Mouse (Mus musculus): ENCODE measurements around the gene Slc35f6. TPM values are rescaled to one million over a fixed set of nuclear protein-coding genes. Genes with fewer than 3 reads are reported as not detected.
"Not testable (repeated sequence)": the region's sequence is repeated elsewhere in the genome, so short reads cannot be mapped to it uniquely, and the experiment has no call there.

Slc35f6 gene
- total and polyA plus RNA-seq, 2 experiments from 2014 or later = 25.1 to 65.3 TPM

DNA sequence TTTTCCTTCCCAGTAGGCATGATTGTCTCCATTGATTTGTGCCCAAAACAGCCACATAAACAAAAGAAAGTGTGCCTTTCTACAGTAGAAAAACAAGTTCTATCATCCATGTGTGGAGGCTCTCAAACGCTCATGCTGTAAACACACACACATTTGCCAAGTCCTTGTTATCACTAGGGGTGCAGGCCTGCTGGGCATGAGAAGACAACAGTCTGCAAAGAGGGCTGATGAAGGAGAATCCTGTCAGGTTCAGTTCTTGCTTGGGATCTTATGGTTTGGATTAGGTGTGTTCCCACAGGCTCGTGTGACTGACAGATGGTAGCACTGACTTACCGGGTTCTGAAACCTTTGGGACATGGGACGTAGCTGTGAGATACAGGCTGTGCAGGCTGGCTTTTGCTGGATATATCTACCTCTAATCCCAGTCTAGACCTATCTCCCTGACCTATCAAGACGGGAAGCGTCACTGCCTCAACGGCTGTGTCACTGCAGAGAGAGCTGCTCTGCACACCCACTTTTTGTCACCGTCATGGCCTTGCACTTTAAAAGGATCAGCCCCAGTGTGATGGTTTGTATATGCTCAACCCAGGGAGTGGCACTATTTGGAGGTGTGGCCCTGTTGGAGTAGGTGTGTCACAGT is 52.7 kb downstream of the Slc35f6 start:
- Histone ChIP-seq H3K27me3 (ENCODE audit: insufficient read depth, low read length) (no peaks in the 10 kb centered on the region), H3K9ac (replicated peaks; ENCODE audit: low read length, poor library complexity, severe bottlenecking) (no peak overlapping the region), H3K4me1 (ENCODE audit: insufficient read depth, low read length) (no peaks in the 10 kb centered on the region), H3K27ac (ENCODE audit: low read depth, low read length) (no peak overlapping the region), H3K4me2 (ENCODE audit: low read depth, low read length, poor library complexity, severe bottlenecking) (no peak overlapping the region), H3K9me3 (ENCODE audit: low read length) (no peaks in the 10 kb centered on the region), H3K36me3 (ENCODE audit: insufficient read depth, low read length) (no peaks in the 10 kb centered on the region), H3K4me3 (ENCODE audit: low read depth, low read length) (no peak overlapping the region)
- TF ChIP-seq CTCF (IDR thresholded peaks at IDR 0.05) = no peak
- WGBS = 88% methylated on average over 8 of the region's 8 CpGs
- DNase-seq (ENCODE audit: low spot score) (no peak), ATAC-seq (ENCODE audit: low FRiP score) (no peak)

DNA sequence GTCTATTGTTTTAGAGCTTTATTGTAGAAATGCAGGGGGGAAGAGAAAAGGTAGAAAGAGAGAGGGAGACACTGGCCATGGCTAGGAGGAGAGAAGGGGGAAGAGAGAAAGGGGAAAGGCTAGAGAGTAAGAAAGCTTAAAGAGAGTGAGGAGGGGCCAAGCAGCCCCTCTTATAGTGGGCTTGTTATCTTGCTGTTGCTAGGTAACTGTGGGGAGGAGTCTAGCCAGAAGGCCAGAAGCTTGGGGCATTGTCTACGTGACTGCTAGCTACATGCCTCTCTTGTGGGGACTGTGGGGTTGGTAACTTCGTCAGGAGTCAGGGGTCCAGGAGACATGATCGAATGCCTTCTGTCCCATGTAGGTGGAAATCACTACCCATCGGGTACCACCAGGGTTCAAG is 53.6 kb downstream of the Slc35f6 start:
- not testable (repeated sequence) for H3K9me3 ChIP-seq (ENCODE audit: low read length); H3K36me3 ChIP-seq (ENCODE audit: insufficient read depth, low read length); ATAC-seq (ENCODE audit: low FRiP score); H3K9ac ChIP-seq (replicated peaks; ENCODE audit: low read length, poor library complexity, severe bottlenecking); H3K4me1 ChIP-seq (ENCODE audit: insufficient read depth, low read length); H3K4me2 ChIP-seq (ENCODE audit: low read depth, low read length, poor library complexity, severe bottlenecking); DNase-seq (ENCODE audit: low spot score); H3K27me3 ChIP-seq (ENCODE audit: insufficient read depth, low read length); H3K27ac ChIP-seq (ENCODE audit: low read depth, low read length); H3K4me3 ChIP-seq (ENCODE audit: low read depth, low read length)
- 44% methylated on average over 4 of the region's 4 CpGs for WGBS

- Histone ChIP-seq H3K36me3 (ENCODE audit: insufficient read depth, low read length) (no peaks in the 10 kb centered on the region), H3K27me3 (ENCODE audit: insufficient read depth, low read length) (no peaks in the 10 kb centered on the region), H3K9ac (replicated peaks; ENCODE audit: low read length, poor library complexity, severe bottlenecking) (no peak overlapping the region), H3K9me3 (ENCODE audit: low read length) (no peaks in the 10 kb centered on the region), H3K27ac (ENCODE audit: low read depth, low read length) (no peak overlapping the region), H3K4me2 (ENCODE audit: low read depth, low read length, poor library complexity, severe bottlenecking) (no peak overlapping the region), H3K4me1 (ENCODE audit: insufficient read depth, low read length) (no peaks in the 10 kb centered on the region), H3K4me3 (ENCODE audit: low read depth, low read length) (no peak overlapping the region)
- TF ChIP-seq CTCF (IDR thresholded peaks at IDR 0.05) = no peak
- WGBS = 96% methylated on average over 3 of the region's 3 CpGs
- DNase-seq (ENCODE audit: low spot score) = no peak
- ATAC-seq (ENCODE audit: low FRiP score) = no peak
Observed at GRCm38 (mm10) chr5:30701866-30702265, 54.1 kb downstream of the Slc35f6 start.

Small RNA genes lying within 50 kb of the gene (microRNA-seq; reads per million reads assigned to microRNA genes)
- not detected for gene Mir5625 (ENCODE audit: borderline number of aligned reads)

Other genes with a start within 250 kb of the Slc35f6 start
- 6.1 and 9.9 TPM in 2 replicates for gene Otof, start 186.0 kb upstream of the Slc35f6 start, total RNA-seq (2014; rRNA removed)
- gene Otof, start 186.0 kb upstream of the Slc35f6 start, polyA plus RNA-seq (2015; fragmentation: Nextera tagmentation; extraction: Ambion mirVana) = 4.7 and 4.9 TPM in 2 replicates
- gene 1700001C02Rik, start 181.9 kb upstream of the Slc35f6 start, total RNA-seq (2014; rRNA removed) = 1.4 and 1.6 TPM in 2 replicates
- 2.9 and 3.4 TPM in 2 replicates for gene 1700001C02Rik, start 181.9 kb upstream of the Slc35f6 start, polyA plus RNA-seq (2015; fragmentation: Nextera tagmentation; extraction: Ambion mirVana)
- not detected in 2 replicates for gene Cib4, start 102.1 kb upstream of the Slc35f6 start, total RNA-seq (2014; rRNA removed)
- gene Cib4, start 102.1 kb upstream of the Slc35f6 start, polyA plus RNA-seq (2015; fragmentation: Nextera tagmentation; extraction: Ambion mirVana) = not detected in 2 replicates
- gene Kcnk3, start 59.8 kb upstream of the Slc35f6 start, total RNA-seq (2014; rRNA removed) = 18.8 and 21.8 TPM in 2 replicates
- 12.2 and 12.3 TPM in 2 replicates for gene Kcnk3, start 59.8 kb upstream of the Slc35f6 start, polyA plus RNA-seq (2015; fragmentation: Nextera tagmentation; extraction: Ambion mirVana)
- gene Cenpa, start 18.8 kb downstream of the Slc35f6 start, total RNA-seq (2014; rRNA removed) = 8.9 and 9.4 TPM in 2 replicates
- gene Cenpa, start 18.8 kb downstream of the Slc35f6 start, polyA plus RNA-seq (2015; fragmentation: Nextera tagmentation; extraction: Ambion mirVana) = 19.6 and 22.6 TPM in 2 replicates
- gene Dpysl5, start 63.6 kb downstream of the Slc35f6 start, total RNA-seq (2014; rRNA removed) = 334 and 374 TPM in 2 replicates
- gene Dpysl5, start 63.6 kb downstream of the Slc35f6 start, polyA plus RNA-seq (2015; fragmentation: Nextera tagmentation; extraction: Ambion mirVana) = 232 and 234 TPM in 2 replicates
- gene Mapre3, start 166.7 kb downstream of the Slc35f6 start, total RNA-seq (2014; rRNA removed) = 105 and 112 TPM in 2 replicates
- 172 and 175 TPM in 2 replicates for gene Mapre3, start 166.7 kb downstream of the Slc35f6 start, polyA plus RNA-seq (2015; fragmentation: Nextera tagmentation; extraction: Ambion mirVana)
- gene Tmem214, start 220.1 kb downstream of the Slc35f6 start, total RNA-seq (2014; rRNA removed) = 77.5 and 78.3 TPM in 2 replicates
- 64.5 and 64.6 TPM in 2 replicates for gene Tmem214, start 220.1 kb downstream of the Slc35f6 start, polyA plus RNA-seq (2015; fragmentation: Nextera tagmentation; extraction: Ambion mirVana)
- 50.7 and 73.4 TPM in 2 replicates for gene Agbl5, start 240.8 kb downstream of the Slc35f6 start, total RNA-seq (2014; rRNA removed)
- gene Agbl5, start 240.8 kb downstream of the Slc35f6 start, polyA plus RNA-seq (2015; fragmentation: Nextera tagmentation; extraction: Ambion mirVana) = 19.1 and 22.3 TPM in 2 replicates